Mouse (Mus musculus) left cerebral cortex, postnatal 14 days (tissue): ENCODE measurements at regions not wholly inside any gene's neighbourhood (a gene's known extent, or its start where the extent isn't known, plus 50 kb on each side); places are given as distances from the start of the nearest gene placed in this dataset.

Experiments
- DNase-seq, 2 experiments: peaks; one replicate each; pipeline ENCODE4 v3.0.0; 2021 to 2022; ENCODE audit warnings: low spot score in 2 of 2, mixed read lengths in 1 of 2
- intact Hi-C: fragments of 180-260 bp; cut with DNase I; formaldehyde crosslinking; loops from one replicate; pipeline ENCODE4 v1.15.1; 2025

GRCm38 (mm10) chr14:123219590-123219989, 235.8 kb upstream of the Tmtc4 start:
- DNase-seq, result peak in 1 of 2 experiments; percentile 10
- intact Hi-C loops, result no loop called here

- intact Hi-C loops, result no loop called here
- DNase-seq, result no peak
Measured at GRCm38 (mm10) chr14:123210241-123210640, 226.4 kb upstream of the Tmtc4 start.

- intact Hi-C loops, result loop anchor here (5.0 kb wide), 1 partner anchor 66 kb away; no protein-coding TSS in a partner anchor
- no peak for DNase-seq
Measured at GRCm38 (mm10) chr14:123202848-123203247, 219.0 kb upstream of the Tmtc4 start.

GRCm38 (mm10) chr14:123202313-123202712, 218.5 kb upstream of the Tmtc4 start:
- no peak for DNase-seq
- intact Hi-C loops, result loop anchor here (5.0 kb wide), 1 partner anchor 65 kb away; no protein-coding TSS in a partner anchor

- intact Hi-C loops, result loop anchor here (5.0 kb wide), 1 partner anchor 64 kb away; no protein-coding TSS in a partner anchor
- DNase-seq, result peak; percentile 70 to 71
Measured at GRCm38 (mm10) chr14:123201426-123202274, 217.8 kb upstream of the Tmtc4 start.

GRCm38 (mm10) chr14:123199111-123199510, 215.3 kb upstream of the Tmtc4 start:
- DNase-seq, result no peak
- intact Hi-C loops, result no loop called here

- intact Hi-C loops, result no loop called here
Measured at GRCm38 (mm10) chr14:123192574-123192973, 208.7 kb upstream of the Tmtc4 start.

GRCm38 (mm10) chr14:123190729-123191128, 206.9 kb upstream of the Tmtc4 start:
- DNase-seq, result no peak
- intact Hi-C loops, result no loop called here

More at GRCm38 (mm10) chr14:123192574-123192973, 208.7 kb upstream of the Tmtc4 start:
- DNase-seq, result no peak

GRCm38 (mm10) chr14:123187270-123188058, 203.6 kb upstream of the Tmtc4 start:
- no peak for DNase-seq
- intact Hi-C loops, result no loop called here

- DNase-seq, result no peak
- intact Hi-C loops, result no loop called here
Measured at GRCm38 (mm10) chr14:123173183-123173582, 189.3 kb upstream of the Tmtc4 start.

- DNase-seq, result no peak
- intact Hi-C loops, result no loop called here
Measured at GRCm38 (mm10) chr14:123171865-123172264, 188.0 kb upstream of the Tmtc4 start.

- intact Hi-C loops, result no loop called here
- no peak for DNase-seq
Measured at GRCm38 (mm10) chr14:123163842-123164241, 180.0 kb upstream of the Tmtc4 start.

- DNase-seq, result peak; percentile 10 to 35
- intact Hi-C loops, result no loop called here
Measured at GRCm38 (mm10) chr14:123143489-123144046, 159.7 kb upstream of the Tmtc4 start.

GRCm38 (mm10) chr14:123138743-123139705, 155.2 kb upstream of the Tmtc4 start:
- intact Hi-C loops, result loop anchor here (5.0 kb wide), 1 partner anchor 63 kb away; no protein-coding TSS in a partner anchor

GRCm38 (mm10) chr14:123133979-123134378, 150.1 kb upstream of the Tmtc4 start:
- no peak for DNase-seq
- intact Hi-C loops, result no loop called here

More at GRCm38 (mm10) chr14:123138743-123139705, 155.2 kb upstream of the Tmtc4 start:
- DNase-seq, result peak in 1 of 2 experiments; percentile 13

- intact Hi-C loops, result no loop called here
- no peak for DNase-seq
Measured at GRCm38 (mm10) chr14:123120361-123120760, 136.5 kb upstream of the Tmtc4 start.

- intact Hi-C loops, result no loop called here
- no peak for DNase-seq
Measured at GRCm38 (mm10) chr14:123116337-123116736, 132.5 kb upstream of the Tmtc4 start.

GRCm38 (mm10) chr14:123110533-123110932, 126.7 kb upstream of the Tmtc4 start:
- intact Hi-C loops, result no loop called here
- DNase-seq, result no peak

GRCm38 (mm10) chr14:123100371-123100770, 116.5 kb upstream of the Tmtc4 start:
- intact Hi-C loops, result no loop called here
- no peak for DNase-seq
